ENCODE assay signal across 8 mouse cellular contexts in genomic region chr4:155831205-155831766, GRCm38 (mm10). TPM values are rescaled to one million over a fixed set of nuclear protein-coding genes. Genes with fewer than 3 reads are reported as not detected.
DNase-seq lines count a peak whose midpoint lies in the region; ATAC-seq and TF ChIP-seq lines count a peak whose summit lies in the region.

Gene Aurkaip1 (plus strand): TSS chr4:155831272.

- H3K4me1 ChIP-seq in G1E (ENCODE audit: insufficient read depth, low read depth, low read length) = peaks cover 42% of the 10 kb centered on the region
- peaks cover 24% of the 10 kb centered on the region for H3K4me1 ChIP-seq in forebrain, embryonic 16.5 days (replicated peaks; ENCODE audit: control insufficient read depth, insufficient read depth, low read length)
- H3K4me1 ChIP-seq in lung, embryonic 14.5 days (ENCODE audit: insufficient read depth) = peaks cover 7% of the 10 kb centered on the region; the same call in 1 of the 2 replicates
- H3K4me1 ChIP-seq in olfactory bulb, adult 2 months (ENCODE audit: control insufficient read depth, insufficient read depth, low read length) = peaks cover 15% of the 10 kb centered on the region
- H3K4me1 ChIP-seq in thymus, adult 2 months (replicated peaks; ENCODE audit: control insufficient read depth, insufficient read depth, low read length) = peaks cover 17% of the 10 kb centered on the region

- peak within 1 kb of the TSS; percentile 87 for H3K27ac ChIP-seq in forebrain, embryonic 16.5 days (ENCODE audit: low read length)
- peak within 1 kb of the TSS; percentile 94 for H3K27ac ChIP-seq in layer of hippocampus, adult 2 months
- H3K27ac ChIP-seq in lung, embryonic 14.5 days (ENCODE audit: low read depth) = peak within 1 kb of the TSS; percentile 85
- H3K27ac ChIP-seq in olfactory bulb, adult 2 months (ENCODE audit: insufficient read depth, low read depth, low read length) = peak within 1 kb of the TSS; percentile 65; the same call in 1 of the 2 replicates
- H3K27ac ChIP-seq in thymus, adult 2 months (ENCODE audit: control insufficient read depth, insufficient read depth, low read length) = peak within 1 kb of the TSS; percentile 75

- WGBS in forebrain, embryonic 16.5 days = under 1% methylated on average over 49 of the region's 49 CpGs
- under 1% methylated on average over 49 of the region's 49 CpGs for WGBS in lung, embryonic 14.5 days
- WGBS in olfactory bulb, adult 2 months = under 1% methylated on average over 49 of the region's 49 CpGs
- WGBS in thymus, adult 2 months = under 1% methylated on average over 49 of the region's 49 CpGs

- TF ChIP-seq POLR2A in olfactory bulb, adult 2 months (IDR thresholded peaks at IDR 0.05; ENCODE audit: insufficient read depth, low read depth, low read length) = peak; percentile 12
- TF ChIP-seq POLR2A in thymus, adult 2 months (IDR thresholded peaks at IDR 0.05; ENCODE audit: control insufficient read depth, extremely low read depth, insufficient read depth, low read length, poor library complexity) = peak; percentile 71; the same call in 1 of the 2 replicates

- H3K4me2 ChIP-seq in forebrain, embryonic 16.5 days (ENCODE audit: low read length) = peak within 1 kb of the TSS; percentile 93
- peak within 1 kb of the TSS; percentile 93 for H3K4me2 ChIP-seq in lung, embryonic 14.5 days

- H3K27me3 ChIP-seq in G1E (ENCODE audit: insufficient read depth, low read length) = no peaks in the 10 kb centered on the region
- H3K27me3 ChIP-seq in forebrain, embryonic 16.5 days (replicated peaks; ENCODE audit: control insufficient read depth, insufficient read depth, low read length) = no peaks in the 10 kb centered on the region
- no peaks in the 10 kb centered on the region for H3K27me3 ChIP-seq in lung, embryonic 14.5 days (ENCODE audit: insufficient read depth, low read length)
- H3K27me3 ChIP-seq in thymus, adult 2 months (ENCODE audit: control insufficient read depth, insufficient read depth, low read length) = no peaks in the 10 kb centered on the region

- DNase-seq in G1E (ENCODE audit: low spot score) = peak; percentile 87
- DNase-seq in cerebellum, adult 18-20 months = peak; percentile 96
- peak; percentile 94 to 96 for DNase-seq in heart, postnatal 36 days
- DNase-seq in layer of hippocampus, adult 2 months (ENCODE audit: low spot score in 2 of 2) = peak; percentile 94 to 96
- peak; percentile 99 for DNase-seq in lung, embryonic 14.5 days
- peak; percentile 95 for DNase-seq in thymus, adult 2 months

- H3K4me3 ChIP-seq in G1E (ENCODE audit: low read depth, low read length) = peak within 1 kb of the TSS; percentile 93
- peak within 1 kb of the TSS; percentile 78 for H3K4me3 ChIP-seq in forebrain, embryonic 16.5 days (replicated peaks; ENCODE audit: low read length)
- peak within 1 kb of the TSS; percentile 86 for H3K4me3 ChIP-seq in layer of hippocampus, adult 2 months
- H3K4me3 ChIP-seq in lung, embryonic 14.5 days (ENCODE audit: low read depth, low read length) = peak within 1 kb of the TSS; percentile 77
- peak within 1 kb of the TSS; percentile 70 for H3K4me3 ChIP-seq in olfactory bulb, adult 2 months (ENCODE audit: insufficient read depth, low read depth, low read length)
- H3K4me3 ChIP-seq in thymus, adult 2 months (ENCODE audit: control insufficient read depth, insufficient read depth, low read length) = peak within 1 kb of the TSS; percentile 71

- ATAC-seq in G1E (ENCODE audit: extremely low read depth, insufficient number of reproducible peaks, low FRiP score, poor library complexity, severe bottlenecking) = peak; percentile 91
- ATAC-seq in forebrain, embryonic 16.5 days = peak; percentile 95
- ATAC-seq in lung, embryonic 14.5 days (ENCODE audit: insufficient read depth) = peak; percentile 91

- peaks cover 71% of the 10 kb centered on the region for H3K36me3 ChIP-seq in G1E (replicated peaks)
- peaks cover 7% of the 10 kb centered on the region; the same call in 1 of the 2 replicates for H3K36me3 ChIP-seq in forebrain, embryonic 16.5 days (ENCODE audit: control insufficient read depth, insufficient read depth)
- H3K36me3 ChIP-seq in lung, embryonic 14.5 days (ENCODE audit: insufficient read depth) = peaks cover 30% of the 10 kb centered on the region
- H3K36me3 ChIP-seq in thymus, adult 2 months (ENCODE audit: control insufficient read depth, insufficient read depth, low read length) = 0 out of 2 replicates have a peak, but pooled peaks cover 7% of the 10 kb centered on the region

- no peaks in the 10 kb centered on the region for H3K9me3 ChIP-seq in G1E (replicated peaks)
- H3K9me3 ChIP-seq in forebrain, embryonic 16.5 days (ENCODE audit: control insufficient read depth, low read length) = no peaks in the 10 kb centered on the region
- H3K9me3 ChIP-seq in lung, embryonic 14.5 days (ENCODE audit: low read depth, low read length) = no peaks in the 10 kb centered on the region

- TF ChIP-seq CTCF in G1E (IDR thresholded peaks at IDR 0.05; ENCODE audit: low read depth, low read length) = peak; percentile 56
- TF ChIP-seq CTCF in layer of hippocampus, adult 2 months (conservative IDR thresholded peaks at IDR 0.05) = peak; percentile 79
- TF ChIP-seq CTCF in lung, embryonic 14.5 days (IDR thresholded peaks at IDR 0.05; ENCODE audit: low read depth) = peak; percentile 95
- TF ChIP-seq CTCF in olfactory bulb, adult 2 months (IDR thresholded peaks at IDR 0.05; ENCODE audit: insufficient read depth, low read depth, low read length) = peak; percentile 41; the same call in 1 of the 2 replicates
- peak; percentile 92 for TF ChIP-seq CTCF in thymus, adult 2 months (IDR thresholded peaks at IDR 0.05; ENCODE audit: borderline replicate concordance, control insufficient read depth, extremely low read depth, insufficient read depth, low read length, poor library complexity)

- peak within 1 kb of the TSS; percentile 86 for H3K9ac ChIP-seq in forebrain, embryonic 16.5 days (replicated peaks; ENCODE audit: low read depth, low read length)
- peak within 1 kb of the TSS; percentile 88 for H3K9ac ChIP-seq in lung, embryonic 14.5 days

- intact Hi-C loops in heart, postnatal 36 days (cut with DNase I) = loop anchor here (5.0 to 10.0 kb wide), 2 partner anchors 61 to 274 kb away; partner anchors contain the start of genes 9430015G10Rik, Acap3 and Pusl1

RNA-seq across cellular contexts. Expression of gene Aurkaip1, which starts in this region (rescaled TPM):
- total RNA-seq in G1E (2014; fragmentation: Nextera tagmentation) = 147 and 155 TPM in 2 replicates
- 158 and 160 TPM in 2 replicates for total RNA-seq in G1E (2017)
- 291 and 293 TPM in 2 replicates for polyA plus RNA-seq in G1E (2012)
- 111 and 121 TPM in 2 replicates for polyA plus RNA-seq in forebrain, embryonic 16.5 days (2015; fragmentation: Nextera tagmentation; extraction: Ambion mirVana)
- total RNA-seq in heart, postnatal 36 days (2021) = 100 to 1,000 TPM; 114 to 116 TPM
- 100 to 1,000 TPM; 102 to 105 TPM for total RNA-seq in layer of hippocampus, adult 2 months (2021)
- 124 and 136 TPM in 2 replicates for polyA plus RNA-seq in lung, embryonic 14.5 days (2014; fragmentation: Nextera tagmentation; extraction: Ambion mirVana)
- polyA plus RNA-seq in olfactory bulb, adult 2 months (2012; ENCODE audit: insufficient read depth, insufficient read length, low replicate concordance, missing spikeins) = not detected in 2 replicates
- polyA plus RNA-seq in thymus, adult 2 months (2012; rRNA removed) = 230 and 238 TPM in 2 replicates

Comparison
In these comparisons a context has a peak if more than half of its experiments do, and no peak if none do; other contexts are left out.
1. Peak in every context shown above with its lines: DNase-seq, ATAC-seq, H3K4me3 ChIP-seq and H3K27ac ChIP-seq.
2. CTCF ChIP-seq: peak in every context shown above with its lines; median percentile 95 in lung, embryonic 14.5 days; 92 in thymus, adult 2 months; 79 in layer of hippocampus, adult 2 months; 56 in G1E; 41 in olfactory bulb, adult 2 months.